Mouse (Mus musculus) cerebellum, adult 8-10 months (tissue): ENCODE measurements around the gene Hist1h2ae.
"Not testable (repeated sequence)": the region's sequence is repeated elsewhere in the genome, so short reads cannot be mapped to it uniquely, and the experiment has no call there.

Source experiments
- DNase-seq: peaks from one replicate; pipeline ENCODE4 v3.0.0; 2022

Gene Hist1h2ae

GRCm38 (mm10) chr13:23561883-23562659, 8.9 kb downstream of the Hist1h2ae start, which contains the start of gene Hist1h3e:
TSS of gene Hist1h3e (minus strand) at chr13:23562369.
- DNase-seq = peak; percentile 90

GRCm38 (mm10) chr13:23561531-23561882, 9.5 kb downstream of the Hist1h2ae start:
- not testable (repeated sequence) for DNase-seq

- DNase-seq = not testable (repeated sequence)
These were observed 10.3 kb downstream of the Hist1h2ae start for GRCm38 (mm10) chr13:23560699-23561098.

- DNase-seq = no peak
These were observed 14.1 kb downstream of the Hist1h2ae start for GRCm38 (mm10) chr13:23556906-23557305.

GRCm38 (mm10) chr13:23555839-23556416, 15.1 kb downstream of the Hist1h2ae start:
- DNase-seq = peak; percentile 57

GRCm38 (mm10) chr13:23554925-23555838, 15.8 kb downstream of the Hist1h2ae start:
- peak; percentile 60 for DNase-seq

- no peak for DNase-seq
These were observed 16.6 kb downstream of the Hist1h2ae start for GRCm38 (mm10) chr13:23554393-23554792.

GRCm38 (mm10) chr13:23552962-23553361, 18.1 kb downstream of the Hist1h2ae start, which contains the start of gene Hist1h1d:
TSS of gene Hist1h1d (plus strand) at chr13:23553262.
- no peak for DNase-seq

- no peak for DNase-seq
These were observed 18.8 kb downstream of the Hist1h2ae start for GRCm38 (mm10) chr13:23551931-23552914.

- DNase-seq = peak; percentile 88
These were observed 19.7 kb downstream of the Hist1h2ae start, which contains the start of gene Hist1h4f for GRCm38 (mm10) chr13:23551146-23551834. TSS of gene Hist1h4f (minus strand) at chr13:23551648.

- DNase-seq = no peak
These were observed 20.3 kb downstream of the Hist1h2ae start for GRCm38 (mm10) chr13:23550761-23551145.

- no peak for DNase-seq
These were observed 24.3 kb downstream of the Hist1h2ae start for GRCm38 (mm10) chr13:23546694-23547093.

GRCm38 (mm10) chr13:23544787-23545120, 26.3 kb downstream of the Hist1h2ae start:
- not testable (repeated sequence) for DNase-seq

GRCm38 (mm10) chr13:23543965-23544786, 26.8 kb downstream of the Hist1h2ae start, which contains the start of gene Hist1h3f:
TSS of gene Hist1h3f (plus strand) at chr13:23544052.
- peak; percentile 81 for DNase-seq

- peak; percentile 43 for DNase-seq
These were observed 27.9 kb downstream of the Hist1h2ae start, which contains the start of gene Hist1h2bh for GRCm38 (mm10) chr13:23542999-23543607. TSS of gene Hist1h2bh (minus strand) at chr13:23543392.

GRCm38 (mm10) chr13:23542225-23542980, 28.6 kb downstream of the Hist1h2ae start:
- DNase-seq = not testable (repeated sequence)

- DNase-seq = no peak
These were observed 29.5 kb downstream of the Hist1h2ae start for GRCm38 (mm10) chr13:23541497-23541896.

- not testable (repeated sequence) for DNase-seq
These were observed 31.2 kb downstream of the Hist1h2ae start for GRCm38 (mm10) chr13:23539821-23540220.

- no peak for DNase-seq
These were observed 32.8 kb downstream of the Hist1h2ae start for GRCm38 (mm10) chr13:23538249-23538648.
